8 mouse cellular contexts compared by ENCODE assay signal in genomic region chr15:82127426-82128374, GRCm38 (mm10). TPM values are rescaled to one million over a fixed set of nuclear protein-coding genes. Genes with fewer than 3 reads are reported as not detected.
DNase-seq lines count a peak whose midpoint lies in the region; ATAC-seq lines count a peak whose summit lies in the region.

Gene Ccdc134, plus strand, starts transcription at chr15:82127922.

- H3K27me3 ChIP-seq in hindbrain, embryonic 15.5 days: no peaks in the 10 kb centered on the region

- peak within 1 kb of the TSS; percentile 91 for H3K4me2 ChIP-seq in hindbrain, embryonic 15.5 days

- peak within 1 kb of the TSS; percentile 77 for H3K4me3 ChIP-seq in hindbrain, embryonic 15.5 days

- H3K4me1 ChIP-seq in hindbrain, embryonic 15.5 days (replicated peaks): peaks cover 16% of the 10 kb centered on the region

- H3K27ac ChIP-seq in hindbrain, embryonic 15.5 days (replicated peaks): peak within 1 kb of the TSS; percentile 74

- H3K9me3 ChIP-seq in hindbrain, embryonic 15.5 days: no peaks in the 10 kb centered on the region

- ATAC-seq in hindbrain, embryonic 15.5 days (ENCODE audit: low FRiP score, low read depth): peak; percentile 99

- WGBS in hindbrain, embryonic 15.5 days: under 1% methylated on average over 74 of the region's 74 CpGs

- peak; percentile 93 for DNase-seq in R1 (ENCODE audit: low read depth, low spot score)
- peak; percentile 98 to 99 for DNase-seq in cerebellum, postnatal 25 days
- DNase-seq in frontal cortex, postnatal 36 days (ENCODE audit: low spot score in 2 of 2): peak; percentile 95 to 97
- DNase-seq in left cerebral cortex, adult 11 months (ENCODE audit: low spot score): peak; percentile 90
- DNase-seq in lung, postnatal 4 days: peak; percentile 98
- DNase-seq in retina, postnatal 7 days (ENCODE audit: low read depth, low spot score): peak; percentile 87
- DNase-seq in urinary bladder, adult 2 months (ENCODE audit: low spot score): peak; percentile 88

- H3K36me3 ChIP-seq in hindbrain, embryonic 15.5 days: no peaks in the 10 kb centered on the region

- peak within 1 kb of the TSS; percentile 62 for H3K9ac ChIP-seq in hindbrain, embryonic 15.5 days

RNA-seq across cellular contexts. Expression of gene Ccdc134, which starts in this region (rescaled TPM):
- polyA plus RNA-seq in hindbrain, embryonic 15.5 days (2015; fragmentation: Nextera tagmentation; extraction: Ambion mirVana): 11.6 and 12.0 TPM in 2 replicates
- 12.8 and 16.1 TPM in 2 replicates for polyA plus RNA-seq in urinary bladder, adult 2 months (2012; rRNA removed)

Comparison
In these comparisons a context has a peak if more than half of its experiments do, and no peak if none do; other contexts are left out.
1. Peak in every context shown above with its lines: DNase-seq, ATAC-seq, H3K4me3 ChIP-seq and H3K27ac ChIP-seq.